Mouse (Mus musculus) stomach, embryonic 14.5 days (tissue): ENCODE results near the gene Acot11. TPM values are rescaled to one million over a fixed set of nuclear protein-coding genes. Genes with fewer than 3 reads are reported as not detected.
A peak's percentile ranks its signal among the peaks of the same experiment; 100 is the strongest.

Source experiments
- ATAC-seq: fragments of 200-750 bp; cut with Nextera tagmentation; 2 replicates; pipeline ENCODE4 v1.8.0; 2017; ENCODE audit warnings: low read depth, moderate TSS enrichment; ENCODE audit not compliant: insufficient number of reproducible peaks, insufficient read depth, low FRiP score
- H3K27ac ChIP-seq: fragments of 300-500 bp; sonication (generic); 2 replicates; pipeline ENCODE4 v1.5.1; 2014; ENCODE audit warnings: mild to moderate bottlenecking, low read length, moderate library complexity, mixed read lengths
- H3K27me3 ChIP-seq: fragments of 300-500 bp; sonication (generic); 2 replicates; pipeline ENCODE4 v1.6.1; 2014; ENCODE audit warnings: low read length, control low read depth, mixed read lengths; ENCODE audit not compliant: control insufficient read depth, insufficient read depth
- H3K36me3 ChIP-seq: fragments of 300-500 bp; sonication (generic); 2 replicates; pipeline ENCODE4 v1.6.1; 2014; ENCODE audit warnings: mild to moderate bottlenecking, control low read depth, low read length, moderate library complexity, mixed read lengths; ENCODE audit not compliant: control insufficient read depth, insufficient read depth
- H3K4me1 ChIP-seq: fragments of 300-500 bp; sonication (generic); 2 replicates; pipeline ENCODE4 v1.6.1; 2014; ENCODE audit warnings: low read length, control low read depth, mixed read lengths; ENCODE audit not compliant: control insufficient read depth, insufficient read depth
- H3K4me2 ChIP-seq: fragments of 300-500 bp; sonication (generic); replicated peaks from 2 replicates; pipeline ENCODE4 v1.6.1; 2014; ENCODE audit warnings: low read depth, low read length, control low read depth
- H3K4me3 ChIP-seq: fragments of 300-500 bp; sonication (generic); 2 replicates; pipeline ENCODE4 v1.5.1; 2014; ENCODE audit warnings: low read depth, low read length, control low read depth
- H3K9ac ChIP-seq: fragments of 300-500 bp; sonication (generic); replicated peaks from 2 replicates; pipeline ENCODE4 v1.6.1; 2014; ENCODE audit warnings: low read depth, mild to moderate bottlenecking, control low read depth, low read length, moderate library complexity, mixed read lengths
- H3K9me3 ChIP-seq: fragments of 300-500 bp; sonication (generic); 2 replicates; pipeline ENCODE4 v1.6.1; 2016; ENCODE audit warnings: low read depth, low read length, control low read depth; ENCODE audit not compliant: control insufficient read depth
- WGBS: fragments of 180-500 bp; shearing (Covaris S2); extraction: QIAGEN DNeasy Blood & Tissue Kit; methylation state at CpG from one replicate; pipeline ENCODE4 v1.1.7; 2014; 5-methylcytosine and 5-hydroxymethylcytosine counted together
- polyA plus RNA-seq: library from polyadenylated mRNA; unstranded; fragments of >200 nt; fragmentation: Nextera tagmentation; extraction: Ambion mirVana; gene quantifications from 2 replicates; pipeline ENCODE4 v1.2.1, GENCODE M21; 2014

Acot11 gene
- polyA plus RNA-seq, 1 experiment from 2014 or later: 3.7 TPM

DNA sequence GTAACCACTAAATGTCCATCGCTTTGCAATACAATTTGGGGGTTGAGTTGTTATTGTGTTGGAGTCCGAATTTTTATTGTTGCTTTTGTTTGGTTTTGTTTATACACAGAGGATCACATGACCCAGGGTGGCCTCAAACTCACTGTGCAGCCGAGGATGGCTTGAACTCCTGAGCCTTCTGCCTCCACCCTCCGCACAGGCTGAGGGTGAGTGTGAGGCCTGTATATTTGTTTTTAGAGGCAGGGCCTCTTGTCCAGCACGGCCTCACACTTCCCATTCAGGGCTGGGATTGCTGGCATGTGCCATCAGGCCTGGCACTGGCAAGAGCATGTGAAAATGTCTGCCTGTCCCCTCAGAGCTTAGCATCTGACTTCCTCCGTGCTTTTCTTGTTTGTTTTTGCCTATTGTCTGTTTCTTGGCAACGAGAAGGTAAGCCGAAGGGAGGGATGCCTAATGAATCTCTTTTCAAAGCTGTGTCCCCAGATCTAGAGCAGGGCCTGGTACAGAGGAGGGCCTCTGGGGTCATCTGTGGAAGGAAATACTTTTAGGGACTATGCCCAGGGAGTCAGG lies 99.6 kb downstream of the Acot11 start:
- Histone ChIP-seq H3K27ac (no peak overlapping the region; the same call in 1 of the 2 replicates), H3K9ac (no peak overlapping the region)

DNA sequence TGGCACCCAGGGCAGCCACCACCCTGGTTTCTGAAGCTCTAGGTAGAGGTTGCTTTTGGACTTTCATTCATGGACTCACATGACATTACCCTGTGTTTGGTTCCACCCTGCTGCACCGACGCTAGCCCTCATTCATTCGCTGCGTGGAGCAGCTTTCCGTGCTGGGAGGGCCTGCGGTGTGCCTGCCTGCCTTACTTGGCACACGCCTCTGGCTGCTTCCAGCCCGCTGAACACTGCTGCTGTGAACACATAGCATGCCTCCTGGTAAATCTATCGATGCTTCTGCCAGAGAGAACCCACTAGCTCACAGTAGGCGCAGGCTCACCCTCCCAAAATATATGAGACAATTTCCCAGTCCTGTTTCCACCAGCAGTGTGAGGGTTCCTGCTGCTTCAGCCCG lies 100.4 kb downstream of the Acot11 start:
- Histone ChIP-seq H3K9ac (no peak overlapping the region), H3K27me3 (no peaks in the 10 kb centered on the region), H3K4me1 (peaks cover 14% of the 10 kb centered on the region; the same call in 1 of the 2 replicates), H3K9me3 (no peaks in the 10 kb centered on the region), H3K4me2 (no peak overlapping the region), H3K4me3 (no peak overlapping the region), H3K36me3 (no peaks in the 10 kb centered on the region), H3K27ac (no peak overlapping the region)
- WGBS: 63% methylated on average over 11 of the region's 11 CpGs
- ATAC-seq: no peak

More for the DNA sequence above, 99.6 kb downstream of the Acot11 start:
- Histone ChIP-seq H3K36me3 (no peaks in the 10 kb centered on the region), H3K27me3 (no peaks in the 10 kb centered on the region), H3K9me3 (no peaks in the 10 kb centered on the region), H3K4me3 (no peak overlapping the region), H3K4me2 (no peak overlapping the region), H3K4me1 (peaks cover 14% of the 10 kb centered on the region; the same call in 1 of the 2 replicates)
- 42% methylated on average over 8 of the region's 8 CpGs for WGBS
- ATAC-seq: no peak

DNA sequence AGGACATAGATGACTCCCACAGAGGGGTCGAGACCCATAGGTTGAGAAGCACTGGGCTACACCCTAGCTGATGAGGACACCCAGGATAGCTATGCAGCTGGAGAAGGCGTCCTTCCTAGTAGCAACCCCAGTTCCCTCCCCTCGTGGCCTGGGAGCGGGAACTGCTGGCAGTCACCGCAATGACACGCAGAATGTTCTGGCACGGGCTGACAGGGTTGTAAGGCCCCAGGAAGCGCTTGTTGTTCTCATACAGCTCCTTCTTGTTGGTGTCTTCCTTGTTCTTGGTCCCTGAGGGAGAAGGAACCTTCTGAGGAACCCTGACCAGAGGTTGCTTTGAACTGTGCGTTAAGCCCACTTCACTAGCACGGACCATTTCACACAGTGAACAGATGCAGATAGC lies 100.8 kb downstream of the Acot11 start:
- 83% methylated on average over 10 of the region's 10 CpGs for WGBS
- ATAC-seq: no peak
- Histone ChIP-seq H3K4me1 (peaks cover 14% of the 10 kb centered on the region; the same call in 1 of the 2 replicates), H3K27me3 (no peaks in the 10 kb centered on the region), H3K9ac (no peak overlapping the region), H3K27ac (no peak overlapping the region), H3K4me3 (no peak overlapping the region), H3K9me3 (no peaks in the 10 kb centered on the region), H3K36me3 (no peaks in the 10 kb centered on the region), H3K4me2 (no peak overlapping the region)

DNA sequence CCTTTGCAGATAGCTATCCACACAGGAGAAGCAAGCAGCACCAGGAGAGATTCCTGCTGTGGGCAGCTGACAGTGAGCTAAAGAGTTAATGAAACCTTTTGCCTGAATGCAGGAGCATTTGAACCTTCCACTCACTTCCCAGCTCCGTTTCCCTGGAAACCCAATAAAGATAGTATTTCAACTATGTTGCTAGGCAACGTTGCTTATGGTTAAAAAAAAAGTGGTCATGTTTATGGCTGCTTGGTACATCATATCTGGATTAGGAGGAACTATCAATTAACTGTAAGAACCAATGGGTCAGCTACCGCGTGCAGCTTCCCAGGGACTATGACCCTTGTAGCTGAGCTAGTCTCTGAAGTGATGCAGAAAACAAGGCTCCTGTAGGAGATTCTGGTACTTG lies 104.0 kb downstream of the Acot11 start:
- no peak for ATAC-seq
- no peaks in the 10 kb centered on the region for H3K36me3 ChIP-seq
- 20% methylated on average over 4 of the region's 4 CpGs for WGBS

DNA sequence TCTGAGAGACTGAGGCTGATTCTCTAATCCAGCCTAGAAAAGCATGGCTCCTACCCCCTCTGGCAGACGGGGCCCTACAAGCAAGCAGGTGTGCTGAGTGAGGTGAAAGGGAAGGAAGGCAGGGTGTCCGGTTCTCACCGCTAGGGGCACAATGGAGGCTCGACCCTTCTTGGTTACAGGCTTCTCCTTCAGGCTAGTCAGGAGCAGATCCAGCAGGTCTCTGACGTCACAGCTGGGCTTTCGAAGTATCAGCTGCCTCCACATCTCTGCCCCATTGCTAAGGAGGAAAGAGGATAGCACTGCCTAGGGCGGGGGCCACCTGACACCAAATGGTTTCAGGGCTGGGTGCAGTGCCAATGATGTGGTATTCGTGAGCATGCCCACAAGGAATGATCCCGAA lies 104.8 kb downstream of the Acot11 start:
- Histone ChIP-seq H3K4me3 (no peak overlapping the region), H3K27ac (no peak overlapping the region), H3K27me3 (no peaks in the 10 kb centered on the region), H3K9ac (no peak overlapping the region), H3K4me2 (no peak overlapping the region), H3K9me3 (no peaks in the 10 kb centered on the region), H3K4me1 (0 out of 2 replicates have a peak, but pooled peaks cover 8% of the 10 kb centered on the region), H3K36me3 (no peaks in the 10 kb centered on the region)
- 16% methylated on average over 9 of the region's 9 CpGs for WGBS
- ATAC-seq: peak; percentile 65; the same call in 1 of the 2 replicates

More for the DNA sequence above, 104.0 kb downstream of the Acot11 start:
- no peak overlapping the region for H3K4me3 ChIP-seq
- H3K9me3 ChIP-seq: no peaks in the 10 kb centered on the region
- no peaks in the 10 kb centered on the region for H3K27me3 ChIP-seq
- H3K9ac ChIP-seq: no peak overlapping the region
- peaks cover 11% of the 10 kb centered on the region; the same call in 1 of the 2 replicates for H3K4me1 ChIP-seq
- no peak overlapping the region for H3K4me2 ChIP-seq
- no peak overlapping the region for H3K27ac ChIP-seq

Other genes starting within 250 kb of the Acot11 start
- 29.8 and 32.4 TPM in 2 replicates for gene Dhcr24, start 244.0 kb downstream of the Acot11 start, polyA plus RNA-seq
- gene Lexm, start 187.8 kb downstream of the Acot11 start, polyA plus RNA-seq: not detected in 2 replicates
- gene Ttc22, start 182.6 kb downstream of the Acot11 start, polyA plus RNA-seq: 2.7 and 3.7 TPM in 2 replicates
- gene Pars2, start 153.9 kb downstream of the Acot11 start, polyA plus RNA-seq: 14.5 and 15.1 TPM in 2 replicates
- gene Ttc4, start 126.1 kb downstream of the Acot11 start, polyA plus RNA-seq: 79.5 and 80.4 TPM in 2 replicates
- gene Mroh7, start 74.1 kb downstream of the Acot11 start, polyA plus RNA-seq: 0.10 TPM in 1 of 2 replicates, not detected in the other
- gene Fam151a, start 71.1 kb downstream of the Acot11 start, polyA plus RNA-seq: 4.3 and 4.9 TPM in 2 replicates
- 79.9 and 83.9 TPM in 2 replicates for gene Ssbp3, start 105.7 kb upstream of the Acot11 start, polyA plus RNA-seq